Mouse (Mus musculus) kidney, adult 2 months (tissue): ENCODE data around the gene Hhatl. TPM values are rescaled to one million over a fixed set of nuclear protein-coding genes. Genes with fewer than 3 reads are reported as not detected.

Experiments
- DNase-seq: peaks from one replicate; pipeline ENCODE4 v3.0.0; 2021
- H3K27ac ChIP-seq: fragments of 200-500 bp; 2 replicates; pipeline ENCODE4 v1.5.1; 2012; ENCODE audit warnings: low read depth, low read length, control low read depth, inconsistent platforms; ENCODE audit not compliant: insufficient read depth
- H3K27me3 ChIP-seq: fragments of 200-500 bp; replicated peaks from 2 replicates; pipeline ENCODE4 v1.6.1; 2012; ENCODE audit warnings: mild to moderate bottlenecking, moderate library complexity, low read length, inconsistent platforms; ENCODE audit not compliant: control insufficient read depth, insufficient read depth
- H3K36me3 ChIP-seq: fragments of 200-500 bp; 2 replicates; pipeline ENCODE4 v1.6.1; 2012; ENCODE audit warnings: mild to moderate bottlenecking, moderate library complexity, low read length, inconsistent platforms; ENCODE audit not compliant: control insufficient read depth, insufficient read depth
- H3K4me1 ChIP-seq: fragments of 200-500 bp; 2 replicates; pipeline ENCODE4 v1.6.1; 2011; ENCODE audit warnings: low read length; ENCODE audit not compliant: control insufficient read depth, insufficient read depth
- H3K4me3 ChIP-seq: fragments of 200-500 bp; 2 replicates; pipeline ENCODE4 v1.5.1; 2011; ENCODE audit warnings: mild to moderate bottlenecking, low read depth, low read length, control low read depth; ENCODE audit not compliant: insufficient read depth
- CTCF ChIP-seq: fragments of 200-500 bp; conservative IDR thresholded peaks from 2 replicates; pipeline ENCODE4 v1.5.1; 2011; ENCODE audit warnings: low read depth, mild to moderate bottlenecking, control low read depth, low read length, moderate library complexity, mixed read lengths; ENCODE audit not compliant: insufficient read depth, insufficient read length
- POLR2A ChIP-seq: fragments of 200-500 bp; IDR thresholded peaks from one replicate; pipeline ENCODE4 v1.6.1; 2011; ENCODE audit warnings: low read depth, low read length, control low read depth
- WGBS: fragments of 180-500 bp; shearing (Covaris S2); methylation state at CpG from one replicate; pipeline ENCODE4 v1.1.7; 2018; 5-methylcytosine and 5-hydroxymethylcytosine counted together
- polyA plus RNA-seq: library from polyadenylated mRNA; depleted of rRNA; stranded (reverse); fragments of >200 nt; gene quantifications from 2 replicates; pipeline ENCODE4 v1.2.3, GENCODE M21; 2012

Hhatl gene
- polyA plus RNA-seq, 1 experiment, result 19.1 TPM

DNA sequence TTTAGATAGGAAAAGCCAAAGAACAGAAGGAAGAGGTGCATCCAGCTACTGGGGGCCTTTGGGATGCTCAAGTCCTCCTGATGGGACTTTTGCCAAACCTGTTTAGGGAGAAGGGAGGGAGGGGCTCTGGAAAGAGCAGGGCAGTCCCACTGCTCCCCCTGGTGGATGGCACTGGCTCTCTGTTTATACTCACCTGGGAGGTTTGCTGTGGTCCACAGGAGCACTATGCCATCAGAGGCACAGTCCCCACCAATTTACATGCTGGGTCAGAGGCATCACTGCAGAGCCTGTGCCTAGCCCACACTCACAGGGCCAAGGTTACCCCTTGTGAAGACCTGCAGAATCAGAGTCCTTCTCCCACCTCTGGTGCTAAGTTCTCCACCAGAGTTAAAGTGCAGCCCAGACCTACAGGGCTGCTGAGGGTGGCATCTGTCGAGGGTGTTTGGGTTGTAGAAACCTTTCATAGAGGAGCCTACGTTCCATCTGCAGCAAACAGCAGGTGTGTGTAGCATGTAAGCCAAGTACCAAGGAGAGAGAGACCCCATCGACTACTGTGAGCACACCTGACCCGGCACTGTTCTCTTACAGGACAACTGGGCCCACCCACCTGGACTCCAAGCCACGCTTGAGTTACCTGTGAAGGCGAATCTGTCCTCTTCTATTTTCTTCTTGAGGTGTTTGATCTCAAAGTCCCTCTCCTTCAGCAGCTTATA, 38.1 kb upstream of the Hhatl start:
- no peaks in the 10 kb centered on the region for H3K27me3 ChIP-seq
- no peaks in the 10 kb centered on the region for H3K36me3 ChIP-seq
- H3K4me3 ChIP-seq, result no peak overlapping the region
- no peaks in the 10 kb centered on the region for H3K4me1 ChIP-seq
- TF ChIP-seq POLR2A (no peak), CTCF (peak; percentile 71)
- no peak overlapping the region for H3K27ac ChIP-seq
- peak; percentile 59 for DNase-seq
- 69% methylated on average over 6 of the region's 6 CpGs for WGBS

DNA sequence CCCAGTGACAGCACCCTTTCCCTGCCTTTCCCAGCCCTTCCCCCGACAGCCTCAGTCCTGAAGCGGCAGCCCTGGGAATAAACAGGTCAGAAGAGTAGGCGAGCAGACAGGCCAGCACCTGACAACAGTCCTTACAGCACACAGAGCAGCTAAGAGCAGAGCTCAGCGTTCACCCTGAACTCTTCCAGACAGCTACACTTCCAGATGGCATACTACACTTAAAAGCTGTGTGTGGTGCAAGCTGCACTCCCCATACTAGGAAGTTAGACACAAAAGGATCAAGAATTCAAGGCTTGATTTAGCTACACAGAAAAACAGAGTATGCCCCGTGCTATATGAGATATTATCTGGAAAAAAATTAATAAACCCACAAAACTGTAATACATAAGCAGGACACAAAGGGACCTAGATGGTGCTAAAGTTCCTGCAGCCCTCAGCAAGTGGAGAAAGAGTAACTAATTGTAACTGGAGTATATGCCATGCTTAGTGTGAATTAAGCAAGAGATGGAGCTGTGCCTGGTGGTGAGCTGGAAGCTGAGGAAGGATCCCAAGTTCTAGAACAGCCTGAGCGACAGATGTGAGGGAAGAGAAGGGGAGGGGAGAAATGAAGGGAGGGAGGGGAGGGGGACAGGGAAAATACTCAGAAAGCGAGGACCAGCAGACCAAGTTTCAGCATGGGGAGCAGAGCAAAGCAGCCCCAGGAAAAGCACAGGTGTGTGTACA, 37.1 kb upstream of the Hhatl start:
- TF ChIP-seq POLR2A (no peak), CTCF (no peak)
- Histone ChIP-seq H3K4me1 (no peaks in the 10 kb centered on the region; the same call in 1 of the 2 replicates), H3K4me3 (no peak overlapping the region), H3K36me3 (no peaks in the 10 kb centered on the region), H3K27me3 (no peaks in the 10 kb centered on the region), H3K27ac (no peak overlapping the region)
- no peak for DNase-seq
- WGBS, result 72% methylated on average over 7 of the region's 7 CpGs

- WGBS, result 68% methylated on average over 6 of the region's 6 CpGs
- no peak overlapping the region for H3K27ac ChIP-seq
- TF ChIP-seq CTCF (no peak), POLR2A (no peak)
Observed at GRCm38 (mm10) chr9:121828314-121828713, 36.0 kb upstream of the Hhatl start.

GRCm38 (mm10) chr9:121826356-121826755, 34.0 kb upstream of the Hhatl start:
- Histone ChIP-seq H3K27me3 (no peaks in the 10 kb centered on the region), H3K27ac (no peak overlapping the region), H3K36me3 (no peaks in the 10 kb centered on the region), H3K4me3 (no peak overlapping the region), H3K4me1 (peaks cover 6% of the 10 kb centered on the region; the same call in 1 of the 2 replicates)
- DNase-seq, result no peak
- TF ChIP-seq CTCF (no peak), POLR2A (no peak)
- WGBS, result 85% methylated on average over 3 of the region's 3 CpGs

More at GRCm38 (mm10) chr9:121828314-121828713, 36.0 kb upstream of the Hhatl start:
- H3K4me3 ChIP-seq, result no peak overlapping the region
- no peaks in the 10 kb centered on the region for H3K36me3 ChIP-seq
- DNase-seq, result no peak
- H3K27me3 ChIP-seq, result no peaks in the 10 kb centered on the region
- H3K4me1 ChIP-seq, result peaks cover 3% of the 10 kb centered on the region; the same call in 1 of the 2 replicates

GRCm38 (mm10) chr9:121823991-121824390, 31.7 kb upstream of the Hhatl start:
- TF ChIP-seq CTCF (no peak), POLR2A (no peak)
- Histone ChIP-seq H3K4me1 (peaks cover 8% of the 10 kb centered on the region; the same call in 1 of the 2 replicates), H3K27me3 (no peaks in the 10 kb centered on the region), H3K27ac (peak overlapping the region; percentile 33; the same call in 1 of the 2 replicates), H3K4me3 (no peak overlapping the region), H3K36me3 (no peaks in the 10 kb centered on the region)
- DNase-seq, result peak; percentile 39
- 86% methylated on average over 7 of the region's 7 CpGs for WGBS

DNA sequence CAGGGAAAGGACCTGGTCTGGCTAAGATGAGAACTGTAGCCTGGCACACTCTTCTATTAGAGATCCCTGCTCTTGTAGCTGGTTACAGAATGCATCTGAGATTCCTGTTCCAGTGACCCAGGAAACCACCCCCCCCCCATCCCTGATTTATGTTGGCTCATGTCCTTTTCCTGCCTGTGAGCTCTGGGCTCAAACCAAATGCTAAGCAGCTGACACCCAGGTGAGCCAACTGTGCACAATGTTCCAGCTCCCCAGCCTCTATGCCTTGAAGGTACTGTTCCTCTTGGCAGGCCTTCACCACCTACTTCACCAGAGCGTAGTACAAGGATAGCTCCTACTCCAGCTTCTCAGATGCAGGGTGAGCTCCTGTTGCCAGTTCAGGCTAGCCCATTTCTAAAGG, 30.7 kb upstream of the Hhatl start:
- WGBS, result 64% methylated on average over 1 of the region's 1 CpGs
- Histone ChIP-seq H3K4me1 (peaks cover 8% of the 10 kb centered on the region; the same call in 1 of the 2 replicates), H3K27ac (peak overlapping the region; percentile 70; the same call in 1 of the 2 replicates), H3K27me3 (no peaks in the 10 kb centered on the region), H3K4me3 (no peak overlapping the region), H3K36me3 (no peaks in the 10 kb centered on the region)
- peak; percentile 80 for DNase-seq
- TF ChIP-seq POLR2A (no peak), CTCF (no peak)

DNA sequence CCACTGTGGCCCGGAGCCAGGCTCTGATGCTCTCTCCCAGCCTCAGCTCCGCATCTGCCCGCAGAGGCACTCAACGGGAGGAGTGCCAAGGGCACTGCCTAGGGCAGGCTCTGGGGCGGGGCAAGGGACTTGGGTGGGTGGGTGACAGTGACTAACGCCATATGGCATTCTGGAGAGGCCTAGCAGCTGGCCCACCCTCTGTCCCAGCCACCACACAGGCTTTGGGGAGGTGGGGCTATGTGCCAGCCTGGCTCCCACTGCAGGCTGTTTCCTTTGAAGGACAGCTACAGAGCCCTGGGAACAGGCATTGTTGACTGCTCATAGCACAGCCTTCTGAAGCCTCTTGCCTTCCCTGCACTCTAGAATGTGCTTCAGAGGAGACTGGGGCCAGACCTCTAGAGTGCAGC, 30.3 kb upstream of the Hhatl start:
- 38% methylated on average over 6 of the region's 6 CpGs for WGBS
- Histone ChIP-seq H3K36me3 (no peaks in the 10 kb centered on the region), H3K4me1 (peaks cover 8% of the 10 kb centered on the region; the same call in 1 of the 2 replicates), H3K27ac (peak overlapping the region; percentile 70), H3K27me3 (no peaks in the 10 kb centered on the region), H3K4me3 (no peak overlapping the region)
- DNase-seq, result peak; percentile 46
- TF ChIP-seq CTCF (no peak), POLR2A (no peak)
